Comparison of ENCODE assay signal across 10 mouse cellular contexts in the genomic region with DNA sequence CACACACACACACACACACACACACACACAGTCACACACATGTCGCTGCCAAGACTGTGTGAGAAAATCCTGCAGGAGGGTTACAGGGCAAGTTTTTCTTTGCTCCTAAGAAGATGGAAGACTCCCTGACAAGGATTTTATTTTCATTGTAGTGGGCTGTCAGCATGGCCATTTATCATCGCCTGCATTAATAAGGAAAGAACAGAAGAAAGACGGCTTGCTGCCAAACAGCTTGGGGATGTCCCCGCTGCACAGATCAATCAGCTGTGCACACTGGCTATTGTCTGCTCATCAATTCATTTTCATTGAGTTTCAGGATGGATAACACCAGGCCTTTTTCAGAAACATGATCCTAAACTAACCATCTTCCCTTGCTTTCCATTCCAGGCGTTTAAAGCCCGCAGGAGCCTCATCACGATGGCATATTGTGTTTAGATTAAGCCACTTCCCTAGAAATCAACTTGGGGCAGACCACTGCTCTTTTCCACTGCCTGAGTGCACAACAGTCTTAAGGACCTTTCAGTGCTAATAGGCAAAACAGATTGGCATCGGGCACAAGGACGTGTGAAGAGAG.
DNase-seq lines count a peak whose midpoint lies in the region; ATAC-seq lines count a peak whose summit lies in the region.
"Had no signal": no experiment of that assay in that cellular context is flagged by ENCODE, and none has a peak within 500 bp of the region (broad histone marks: within the 10 kb centered on the region; RNA-seq: fewer than 3 reads in every experiment).

No protein-coding gene starts in this region.

- peak overlapping the region; percentile 2; the same call in 1 of the 2 replicates for H3K4me3 ChIP-seq in kidney, embryonic 16.5 days (ENCODE audit: low read length)
- no peak overlapping the region for H3K4me3 ChIP-seq in forebrain, embryonic 12.5 days (replicated peaks)
- H3K4me3 ChIP-seq: megakaryocyte, embryonic 14.5 days had no signal

- H3K9me3 ChIP-seq in kidney, embryonic 16.5 days (ENCODE audit: low read length): no peaks in the 10 kb centered on the region
- no peaks in the 10 kb centered on the region for H3K9me3 ChIP-seq in forebrain, embryonic 12.5 days
- H3K9me3 ChIP-seq: G1E; megakaryocyte, embryonic 14.5 days had no signal

- 0 out of 2 replicates have a peak overlapping the region, but pooled peaks have one; percentile 63 for H3K27ac ChIP-seq in kidney, embryonic 16.5 days (ENCODE audit: low read length)
- no peak overlapping the region for H3K27ac ChIP-seq in forebrain, embryonic 12.5 days

- ATAC-seq in kidney, embryonic 16.5 days (ENCODE audit: low FRiP score, low TSS enrichment): peak; percentile 94
- peak; percentile 66 for ATAC-seq in forebrain, embryonic 12.5 days (ENCODE audit: low FRiP score)

- no peak overlapping the region for H3K9ac ChIP-seq in kidney, embryonic 16.5 days (replicated peaks; ENCODE audit: low read length)
- H3K9ac ChIP-seq in forebrain, embryonic 12.5 days: no peak overlapping the region

- intact Hi-C loops in gastrocnemius, postnatal 36 days (cut with DNase I): no loop called here

- no peaks in the 10 kb centered on the region for H3K36me3 ChIP-seq in kidney, embryonic 16.5 days (ENCODE audit: insufficient read depth, low read length)
- H3K36me3 ChIP-seq in forebrain, embryonic 12.5 days (replicated peaks): no peaks in the 10 kb centered on the region
- H3K36me3 ChIP-seq: G1E had no signal

- no peak for DNase-seq in kidney, adult 11 months
- DNase-seq in kidney, postnatal 36 days: peak; percentile 5 to 26
- DNase-seq in retina, embryonic 14.5 days (ENCODE audit: low spot score): peak; percentile 42
- no peak for DNase-seq in left cerebral cortex, adult 18-20 months (ENCODE audit: low spot score in 2 of 2)
- no peak for DNase-seq in gastrocnemius, postnatal 36 days
- DNase-seq in gastrocnemius, adult 18-20 months (ENCODE audit: low spot score): no peak

- 0 out of 2 replicates have a peak, but pooled peaks cover 7% of the 10 kb centered on the region for H3K4me1 ChIP-seq in kidney, embryonic 16.5 days (ENCODE audit: insufficient read depth, low read length)
- peaks cover 12% of the 10 kb centered on the region for H3K4me1 ChIP-seq in forebrain, embryonic 12.5 days
- H3K4me1 ChIP-seq: megakaryocyte, embryonic 14.5 days had no signal

- peak overlapping the region; percentile 37 for H3K4me2 ChIP-seq in kidney, embryonic 16.5 days (replicated peaks; ENCODE audit: low read depth, low read length)
- H3K4me2 ChIP-seq in forebrain, embryonic 12.5 days: peak overlapping the region; percentile 24

- H3K27me3 ChIP-seq in kidney, embryonic 16.5 days (ENCODE audit: insufficient read depth, low read length): peaks cover 2% of the 10 kb centered on the region; the same call in 1 of the 2 replicates
- H3K27me3 ChIP-seq in forebrain, embryonic 12.5 days: no peaks in the 10 kb centered on the region
- H3K27me3 ChIP-seq: megakaryocyte, embryonic 14.5 days had no signal

- WGBS in kidney, embryonic 16.5 days: 6% methylated on average over 9 of the region's 9 CpGs
- 19% methylated on average over 9 of the region's 9 CpGs for WGBS in forebrain, embryonic 12.5 days

Comparison
In these comparisons a context has a peak if more than half of its experiments do, and no peak if none do; other contexts are left out.
1. DNase-seq: peak in kidney, postnatal 36 days (2 of 2) and retina, embryonic 14.5 days (single experiment); none in kidney, adult 11 months (single experiment), left cerebral cortex, adult 18-20 months (0 of 2), gastrocnemius, postnatal 36 days (0 of 2) and gastrocnemius, adult 18-20 months (single experiment).